Comparison of ENCODE assay signal across 8 mouse cellular contexts in the genomic region with DNA sequence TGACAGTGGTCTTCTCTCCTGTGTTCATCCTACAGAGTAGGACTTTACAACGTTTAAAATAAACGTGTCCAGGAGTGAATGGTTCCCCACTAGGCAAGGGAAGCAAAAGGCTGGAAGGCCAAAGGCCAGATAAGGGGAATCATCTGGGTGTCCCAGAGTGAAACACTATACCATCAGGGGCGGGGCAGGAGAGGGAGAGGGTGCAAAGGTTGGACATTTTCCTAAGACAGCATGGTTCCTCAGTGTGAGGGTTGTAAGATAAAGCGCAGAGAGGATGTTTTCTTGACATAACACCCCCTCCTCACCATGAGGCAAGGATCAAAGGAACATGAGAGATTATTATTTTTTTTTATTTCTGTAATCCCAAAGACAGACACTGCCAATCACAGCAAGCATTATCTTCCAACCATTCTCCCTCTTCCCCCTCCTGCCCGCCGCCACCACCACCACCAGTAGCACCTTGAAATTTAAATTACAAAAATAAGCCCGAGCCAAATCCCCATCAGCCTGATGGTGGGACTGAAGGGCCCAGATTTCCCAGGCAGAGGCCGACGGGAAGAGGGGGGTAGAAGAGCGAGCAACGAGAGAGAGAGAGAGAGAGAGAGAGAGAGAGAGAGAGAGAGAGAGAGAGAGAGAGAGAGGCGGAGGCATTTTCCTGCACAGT. TPM values are rescaled to one million over a fixed set of nuclear protein-coding genes. Genes with fewer than 3 reads are reported as not detected.
DNase-seq lines count a peak whose midpoint lies in the region; TF ChIP-seq lines count a peak whose summit lies in the region.

No protein-coding gene starts in this region.

- TF ChIP-seq POLR2A in testis, adult 2 months (IDR thresholded peaks at IDR 0.05; ENCODE audit: control insufficient read depth, low read depth, low read length), result no peak

- WGBS in limb, embryonic 10.5 days, result 18% methylated on average over 11 of the region's 12 CpGs

- no peaks in the 10 kb centered on the region for H3K27me3 ChIP-seq in testis, adult 2 months (ENCODE audit: control insufficient read depth, insufficient read depth, low read length)
- peaks cover 19% of the 10 kb centered on the region; the same call in 1 of the 2 replicates for H3K27me3 ChIP-seq in limb, embryonic 10.5 days (ENCODE audit: low read depth, poor library complexity, severe bottlenecking)

- 0 out of 2 replicates have a peak overlapping the region, but pooled peaks have one; percentile 4 for H3K27ac ChIP-seq in testis, adult 2 months (ENCODE audit: control insufficient read depth, insufficient read depth, low read depth, low read length)
- peak overlapping the region; percentile 88 for H3K27ac ChIP-seq in limb, embryonic 10.5 days

- H3K4me1 ChIP-seq in testis, adult 2 months (ENCODE audit: control insufficient read depth, insufficient read depth, low read length), result no peaks in the 10 kb centered on the region
- H3K4me1 ChIP-seq in limb, embryonic 10.5 days, result peaks cover 4% of the 10 kb centered on the region; the same call in 1 of the 2 replicates

- TF ChIP-seq CTCF in testis, adult 2 months (IDR thresholded peaks at IDR 0.05; ENCODE audit: control insufficient read depth, insufficient read depth, insufficient replicate concordance, low read depth, low read length), result no peak

- no peaks in the 10 kb centered on the region for H3K9me3 ChIP-seq in limb, embryonic 10.5 days (replicated peaks)

- DNase-seq in gastrocnemius, postnatal 10 days, result peak; percentile 1
- DNase-seq in gastrocnemius, postnatal 25 days, result no peak
- no peak for DNase-seq in testis, postnatal 10 days (ENCODE audit: low spot score)
- no peak for DNase-seq in limb, embryonic 10.5 days (ENCODE audit: low spot score)
- peak; percentile 8 for DNase-seq in skeletal muscle tissue, adult 2 months (ENCODE audit: low read depth, low spot score)
- DNase-seq in adrenal gland, adult (ENCODE audit: inconsistent age in 2 of 2, low spot score in 1 of 2), result no peak
- DNase-seq in kidney, adult 9 months, result no peak

- no peaks in the 10 kb centered on the region for H3K36me3 ChIP-seq in testis, adult 2 months (ENCODE audit: control insufficient read depth, insufficient read depth, low read length)
- no peaks in the 10 kb centered on the region for H3K36me3 ChIP-seq in limb, embryonic 10.5 days

- peak overlapping the region; percentile 92 for H3K4me3 ChIP-seq in testis, adult 2 months (ENCODE audit: control insufficient read depth, low read depth, low read length)
- H3K4me3 ChIP-seq in limb, embryonic 10.5 days, result peak overlapping the region; percentile 68

RNA-seq across cellular contexts. Expression of a gene that starts 1.4 kb away (rescaled TPM):
- 1 to 10 TPM; 3.2 to 5.0 TPM for total RNA-seq in gastrocnemius, postnatal 10 days (2021)
- 1 to 10 TPM; 1.3 to 1.4 TPM for total RNA-seq in gastrocnemius, postnatal 25 days (2021)
- polyA plus RNA-seq in testis, adult 2 months (2012; rRNA removed), result 1.2 and 1.5 TPM in 2 replicates
- 13.7 and 22.1 TPM in 2 replicates for polyA plus RNA-seq in limb, embryonic 10.5 days (2016; fragmentation: Nextera tagmentation; extraction: Ambion mirVana)

RNA-seq across cellular contexts. Expression of a gene that starts 20.8 kb away (rescaled TPM):
- 10 to 100 TPM in 1 of 2 experiments, 1 to 10 TPM in 1; 9.8 to 12.1 TPM for total RNA-seq in gastrocnemius, postnatal 10 days (2021)
- 10 to 100 TPM in 1 of 2 experiments, 1 to 10 TPM in 1; 9.3 to 11.6 TPM for total RNA-seq in gastrocnemius, postnatal 25 days (2021)
- 7.1 and 7.2 TPM in 2 replicates for polyA plus RNA-seq in testis, adult 2 months (2012; rRNA removed)
- 15.8 and 17.9 TPM in 2 replicates for polyA plus RNA-seq in limb, embryonic 10.5 days (2016; fragmentation: Nextera tagmentation; extraction: Ambion mirVana)

Comparison
In these comparisons a context has a peak if more than half of its experiments do, and no peak if none do; other contexts are left out.
1. DNase-seq: peak in gastrocnemius, postnatal 10 days (single experiment) and skeletal muscle tissue, adult 2 months (single experiment); none in gastrocnemius, postnatal 25 days (single experiment), testis, postnatal 10 days (single experiment), limb, embryonic 10.5 days (single experiment), adrenal gland, adult (0 of 2) and kidney, adult 9 months (single experiment).